Mouse (Mus musculus) lung, embryonic 16.5 days (tissue): ENCODE measurements at regions not wholly inside any gene's neighbourhood (a gene's known extent, or its start where the extent isn't known, plus 50 kb on each side); places are given as distances from the start of the nearest gene placed in this dataset.

Experiments
- ATAC-seq: fragments of 200-750 bp; cut with Nextera tagmentation; 2 replicates; pipeline ENCODE4 v1.8.0; 2017; ENCODE audit warnings: low read depth, mild to moderate bottlenecking, moderate library complexity
- H3K27ac ChIP-seq: fragments of 300-500 bp; sonication (generic); 2 replicates; pipeline ENCODE4 v1.5.1; 2014; ENCODE audit warnings: mild to moderate bottlenecking, control low read depth, low read length
- H3K27me3 ChIP-seq: fragments of 300-500 bp; sonication (generic); 2 replicates; pipeline ENCODE4 v1.6.1; 2014; ENCODE audit warnings: low read depth, low read length, mixed read lengths; ENCODE audit not compliant: control insufficient read depth, insufficient read depth
- H3K36me3 ChIP-seq: fragments of 300-500 bp; sonication (generic); 2 replicates; pipeline ENCODE4 v1.6.1; 2014; ENCODE audit warnings: low read length; ENCODE audit not compliant: control insufficient read depth, insufficient read depth
- H3K4me1 ChIP-seq: fragments of 300-500 bp; sonication (generic); replicated peaks from 2 replicates; pipeline ENCODE4 v1.6.1; 2014; ENCODE audit warnings: low read length, mixed read lengths; ENCODE audit not compliant: control insufficient read depth, insufficient read depth
- H3K4me2 ChIP-seq: fragments of 300-500 bp; sonication (generic); 2 replicates; pipeline ENCODE4 v1.6.1; 2014; ENCODE audit warnings: low read depth, low read length, control low read depth
- H3K4me3 ChIP-seq: fragments of 300-500 bp; sonication (generic); 2 replicates; pipeline ENCODE4 v1.5.1; 2014; ENCODE audit warnings: mild to moderate bottlenecking, low read length, control low read depth
- H3K9ac ChIP-seq: fragments of 300-500 bp; sonication (generic); 2 replicates; pipeline ENCODE4 v1.6.1; 2014; ENCODE audit warnings: low read length, control low read depth
- H3K9me3 ChIP-seq: fragments of 300-500 bp; sonication (generic); 2 replicates; pipeline ENCODE4 v1.6.1; 2016; ENCODE audit warnings: low read length; ENCODE audit not compliant: control insufficient read depth
- WGBS: fragments of 180-500 bp; shearing (Covaris S2); extraction: QIAGEN DNeasy Blood & Tissue Kit; methylation state at CpG from one replicate; pipeline ENCODE4 v1.1.7; 2014; 5-methylcytosine and 5-hydroxymethylcytosine counted together

- no peak overlapping the region for H3K4me3 ChIP-seq
- no peak overlapping the region for H3K9ac ChIP-seq
- peak; percentile 47; the same call in 1 of the 2 replicates for ATAC-seq
- no peak overlapping the region for H3K4me2 ChIP-seq
- H3K4me1 ChIP-seq = peaks cover 5% of the 10 kb centered on the region; the same call in 1 of the 2 replicates
- WGBS = 53% methylated on average over 7 of the region's 7 CpGs
- no peaks in the 10 kb centered on the region for H3K9me3 ChIP-seq
- no peaks in the 10 kb centered on the region for H3K36me3 ChIP-seq
- H3K27ac ChIP-seq = peak overlapping the region; percentile 18; the same call in 1 of the 2 replicates
- no peaks in the 10 kb centered on the region for H3K27me3 ChIP-seq
These were observed 187.9 kb upstream of the Pik3r1 start for GRCm38 (mm10) chr13:101955806-101956418.

- WGBS = 44% methylated on average over 4 of the region's 4 CpGs
- no peak overlapping the region for H3K4me2 ChIP-seq
- H3K27ac ChIP-seq = no peak overlapping the region
These were observed 189.8 kb upstream of the Pik3r1 start for GRCm38 (mm10) chr13:101957782-101958181.

GRCm38 (mm10) chr13:101965537-101965936 is 197.5 kb upstream of the Pik3r1 start:
- no peaks in the 10 kb centered on the region for H3K36me3 ChIP-seq
- no peaks in the 10 kb centered on the region for H3K9me3 ChIP-seq
- H3K27me3 ChIP-seq = no peaks in the 10 kb centered on the region
- no peak overlapping the region for H3K9ac ChIP-seq
- no peak overlapping the region for H3K4me2 ChIP-seq
- 65% methylated on average over 7 of the region's 7 CpGs for WGBS
- ATAC-seq = no peak
- no peaks in the 10 kb centered on the region for H3K4me1 ChIP-seq
- H3K4me3 ChIP-seq = no peak overlapping the region
- no peak overlapping the region for H3K27ac ChIP-seq

More at GRCm38 (mm10) chr13:101957782-101958181, 189.8 kb upstream of the Pik3r1 start:
- Histone ChIP-seq H3K36me3 (no peaks in the 10 kb centered on the region), H3K9ac (no peak overlapping the region), H3K4me3 (no peak overlapping the region), H3K4me1 (peaks cover 5% of the 10 kb centered on the region; the same call in 1 of the 2 replicates), H3K27me3 (no peaks in the 10 kb centered on the region), H3K9me3 (no peaks in the 10 kb centered on the region)
- ATAC-seq = peak; percentile 61; the same call in 1 of the 2 replicates

GRCm38 (mm10) chr13:101966799-101967397 is 198.9 kb upstream of the Pik3r1 start:
- no peak overlapping the region for H3K4me2 ChIP-seq
- no peaks in the 10 kb centered on the region for H3K4me1 ChIP-seq
- H3K36me3 ChIP-seq = no peaks in the 10 kb centered on the region
- H3K9ac ChIP-seq = no peak overlapping the region
- no peaks in the 10 kb centered on the region for H3K27me3 ChIP-seq
- ATAC-seq = no peak
- WGBS = 50% methylated on average over 8 of the region's 8 CpGs
- no peak overlapping the region for H3K27ac ChIP-seq
- no peak overlapping the region for H3K4me3 ChIP-seq
- H3K9me3 ChIP-seq = no peaks in the 10 kb centered on the region

- H3K4me2 ChIP-seq = no peak overlapping the region
- ATAC-seq = no peak
- no peak overlapping the region for H3K27ac ChIP-seq
- no peak overlapping the region for H3K4me3 ChIP-seq
- no peaks in the 10 kb centered on the region for H3K9me3 ChIP-seq
- WGBS = 70% methylated on average over 4 of the region's 4 CpGs
- H3K4me1 ChIP-seq = no peaks in the 10 kb centered on the region
- H3K9ac ChIP-seq = no peak overlapping the region
- H3K36me3 ChIP-seq = no peaks in the 10 kb centered on the region
- H3K27me3 ChIP-seq = no peaks in the 10 kb centered on the region
These were observed 199.4 kb upstream of the Pik3r1 start for GRCm38 (mm10) chr13:101967466-101967865.

- no peak overlapping the region for H3K4me2 ChIP-seq
- H3K9me3 ChIP-seq = no peaks in the 10 kb centered on the region
- no peak overlapping the region for H3K4me3 ChIP-seq
- no peak overlapping the region for H3K27ac ChIP-seq
- ATAC-seq = no peak
- 90% methylated on average over 4 of the region's 4 CpGs for WGBS
- H3K9ac ChIP-seq = no peak overlapping the region
- H3K36me3 ChIP-seq = no peaks in the 10 kb centered on the region
- H3K4me1 ChIP-seq = no peaks in the 10 kb centered on the region
- no peaks in the 10 kb centered on the region for H3K27me3 ChIP-seq
These were observed 208.7 kb upstream of the Pik3r1 start for GRCm38 (mm10) chr13:101976766-101977165.

- peak; percentile 96 for ATAC-seq
- peaks cover 6% of the 10 kb centered on the region for H3K9me3 ChIP-seq
- H3K4me3 ChIP-seq = no peak overlapping the region
- no peaks in the 10 kb centered on the region for H3K27me3 ChIP-seq
- H3K9ac ChIP-seq = no peak overlapping the region
- 53% methylated on average over 4 of the region's 4 CpGs for WGBS
- H3K36me3 ChIP-seq = no peaks in the 10 kb centered on the region
- no peak overlapping the region for H3K4me2 ChIP-seq
- peak overlapping the region; percentile 41 for H3K27ac ChIP-seq
- no peaks in the 10 kb centered on the region for H3K4me1 ChIP-seq
These were observed 212.3 kb upstream of the Pik3r1 start for GRCm38 (mm10) chr13:101980171-101980835.

- H3K4me2 ChIP-seq = 0 out of 2 replicates have a peak overlapping the region, but pooled peaks have one; percentile 16
- H3K9ac ChIP-seq = no peak overlapping the region
- no peaks in the 10 kb centered on the region for H3K36me3 ChIP-seq
- WGBS = 59% methylated on average over 9 of the region's 9 CpGs
- no peaks in the 10 kb centered on the region for H3K4me1 ChIP-seq
- peak overlapping the region; percentile 66 for H3K27ac ChIP-seq
- H3K4me3 ChIP-seq = no peak overlapping the region
- ATAC-seq = peak; percentile 69; the same call in 1 of the 2 replicates
- no peaks in the 10 kb centered on the region for H3K27me3 ChIP-seq
- H3K9me3 ChIP-seq = no peaks in the 10 kb centered on the region
These were observed 220.8 kb upstream of the Pik3r1 start for GRCm38 (mm10) chr13:101988637-101989413.

- WGBS = 79% methylated on average over 1 of the region's 1 CpGs
- H3K36me3 ChIP-seq = no peaks in the 10 kb centered on the region
- H3K4me2 ChIP-seq = no peak overlapping the region
- H3K9me3 ChIP-seq = no peaks in the 10 kb centered on the region
- no peaks in the 10 kb centered on the region for H3K27me3 ChIP-seq
- H3K4me3 ChIP-seq = no peak overlapping the region
- H3K9ac ChIP-seq = no peak overlapping the region
- no peak overlapping the region for H3K27ac ChIP-seq
- no peak for ATAC-seq
- peaks cover 3% of the 10 kb centered on the region; the same call in 1 of the 2 replicates for H3K4me1 ChIP-seq
These were observed 223.7 kb upstream of the Pik3r1 start for GRCm38 (mm10) chr13:101991729-101992128.
